Mouse (Mus musculus) cerebellum, adult 2 months (tissue): ENCODE data around the gene Shoc2.

ENCODE experiments used
- CTCF ChIP-seq: fragments of 200-500 bp; IDR thresholded peaks from 2 replicates; pipeline ENCODE4 v1.5.1; 2011; ENCODE audit warnings: low read depth, mild to moderate bottlenecking, control low read depth, low read length, moderate library complexity, borderline replicate concordance; ENCODE audit not compliant: insufficient read depth
- POLR2A ChIP-seq: fragments of 200-500 bp; IDR thresholded peaks from 2 replicates; pipeline ENCODE4 v1.6.1; 2011; ENCODE audit warnings: low read length, control low read depth, borderline replicate concordance; ENCODE audit not compliant: insufficient read depth

GRCm38 (mm10) chr19:53994276-53994675, 50.2 kb downstream of the Shoc2 start:
- no peak for TF ChIP-seq POLR2A
- no peak for TF ChIP-seq CTCF
